Mouse (Mus musculus): Measurements from ENCODE around the gene Tbcb.

DNA sequence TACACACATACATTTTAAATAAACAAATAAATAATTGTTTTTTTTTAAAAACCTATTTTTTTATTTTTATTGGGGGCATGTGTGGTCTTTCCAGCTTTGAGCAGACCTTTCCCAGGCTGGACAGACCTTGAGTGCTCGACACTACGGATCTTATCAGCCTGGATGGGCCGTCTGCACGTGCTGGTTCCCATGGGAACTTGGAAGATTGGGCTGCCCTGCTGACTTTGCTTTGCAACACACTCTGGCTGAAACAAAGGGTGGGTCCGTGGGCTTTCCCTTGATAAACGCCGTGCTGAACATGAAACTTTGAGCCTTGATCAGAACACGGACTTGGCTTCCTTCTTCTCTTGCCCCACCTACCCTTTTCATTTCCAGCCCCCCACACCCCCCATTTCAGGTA is 27.7 kb downstream of the Tbcb start:
- no peak for TF ChIP-seq CTCF (IDR thresholded peaks at IDR 0.05; ENCODE audit: low read depth)
- no peak for TF ChIP-seq EP300 (IDR thresholded peaks at IDR 0.05; ENCODE audit: low read depth)
